Mouse (Mus musculus): ENCODE measurements around the gene AA986860.

DNA sequence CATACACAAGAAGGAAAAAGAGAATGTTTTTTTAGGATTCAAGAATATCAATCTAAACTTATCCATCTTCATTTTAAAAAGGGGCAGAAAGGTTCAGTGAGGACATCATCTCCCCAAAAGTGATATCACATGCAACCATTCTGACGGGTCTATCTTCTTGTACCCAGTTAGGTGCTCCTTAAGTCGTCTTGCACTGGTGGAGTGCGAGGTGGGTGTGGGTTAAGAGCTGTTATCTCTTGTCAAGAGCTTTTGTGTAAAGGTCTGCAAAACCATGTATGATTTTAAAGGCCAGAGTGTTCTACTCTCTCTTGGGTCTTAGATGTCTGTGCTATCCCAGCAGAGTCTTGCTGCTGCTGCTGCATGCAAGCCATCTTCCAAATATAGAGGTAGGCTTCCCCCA, 15.0 kb downstream of the AA986860 start:
- TF ChIP-seq CTCF (IDR thresholded peaks at IDR 0.05; ENCODE audit: borderline replicate concordance, extremely low read depth, insufficient read depth, insufficient read length) (no peak), POLR2A (IDR thresholded peaks at IDR 0.05; ENCODE audit: borderline replicate concordance, extremely low read depth, insufficient read depth, insufficient read length, poor library complexity, severe bottlenecking) (no peak)

Data from brain, embryonic 14.5 days (tissue).